Mouse (Mus musculus) liver, postnatal 0 days (tissue): ENCODE measurements around the gene Mafb.

ENCODE experiments used
- CTCF ChIP-seq: sonication (generic); IDR thresholded peaks from 2 replicates; pipeline ENCODE4 v1.5.1; 2016; ENCODE audit warnings: antibody characterized with exemption, low read depth
- EP300 ChIP-seq: IDR thresholded peaks from 2 replicates; pipeline ENCODE4 v1.6.1; 2016; ENCODE audit warnings: antibody characterized with exemption, low read depth, mild to moderate bottlenecking

- TF ChIP-seq CTCF (peak; percentile 60), EP300 (no peak)
Observed at GRCm38 (mm10) chr2:160356132-160356531, 10.7 kb downstream of the Mafb start.
